18 mouse cellular contexts compared by ENCODE assay signal in the genomic region with DNA sequence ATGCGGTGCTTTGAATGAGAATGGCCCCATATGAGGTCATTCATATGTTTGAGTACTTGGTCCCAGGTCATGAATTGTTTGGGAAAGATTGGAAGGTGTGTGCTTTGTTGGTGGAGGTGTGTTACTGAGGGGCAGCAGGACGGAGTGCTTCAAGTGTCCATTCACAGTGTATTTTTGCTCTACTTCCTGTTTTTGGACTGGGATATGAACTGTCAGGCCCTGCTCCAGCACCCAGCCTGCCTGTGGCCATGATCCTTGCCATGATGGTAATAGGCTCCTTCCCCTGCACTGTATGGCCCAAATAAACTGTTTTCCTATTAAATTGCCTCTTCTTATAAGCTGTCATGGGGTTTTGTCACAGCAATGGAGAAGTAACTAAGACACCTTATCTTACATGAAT. TPM values are rescaled to one million over a fixed set of nuclear protein-coding genes. Genes with fewer than 3 reads are reported as not detected.
A peak's percentile ranks its signal among the peaks of the same experiment; 100 is the strongest.
DNase-seq lines count a peak whose midpoint lies in the region; ATAC-seq lines count a peak whose summit lies in the region.
"Had no signal": no experiment of that assay in that cellular context is flagged by ENCODE, and none has a peak within 500 bp of the region (broad histone marks: within the 10 kb centered on the region; RNA-seq: fewer than 3 reads in every experiment).

No protein-coding gene starts in this region.

- DNase-seq in ovary, postnatal 10 days (ENCODE audit: low spot score): no peak
- DNase-seq in embryo, embryonic 10 days (ENCODE audit: low spot score): no peak
- no peak for DNase-seq in cerebellum, postnatal 25 days
- DNase-seq: adrenal gland, adult 8-10 months; adrenal gland, postnatal 14 days; adrenal gland, postnatal 36 days; cerebellum, adult 11-12 months; cerebellum, adult 2 months; cerebellum, adult 9-10 months; cerebellum, postnatal 10 days; cerebellum, postnatal 36 days; embryo, embryonic 11 days had no signal

- ATAC-seq in common myeloid progenitor, adult 5-6 weeks (replicated peaks; ENCODE audit: low read depth, poor library complexity, severe bottlenecking): 0 out of 2 replicates have a peak, but pooled peaks have one; percentile 56
- ATAC-seq in hematopoietic stem cell, adult 5-6 weeks (replicated peaks in 1 of 2; ENCODE audit: insufficient read depth in 1 of 2, low FRiP score in 2 of 2, low TSS enrichment in 1 of 2, low read depth in 1 of 2, poor library complexity in 2 of 2, severe bottlenecking in 2 of 2): peak; percentile 17 to 32; a peak in 2 of 4 replicates
- ATAC-seq: activated CD4-positive, CD25-positive, alpha-beta regulatory T cell, adult 4 months; forebrain, embryonic 14.5 days; forebrain, embryonic 16.5 days; Patski had no signal

RNA-seq across cellular contexts. Expression of gene Ppm1k, which starts 36.1 kb away (rescaled TPM):
- total RNA-seq in common myeloid progenitor, adult 5-6 weeks (2017): 25.0 and 32.1 TPM in 2 replicates
- total RNA-seq in hematopoietic stem cell, adult 5-6 weeks (2017): 16.2 and 19.8 TPM in 2 replicates
